Mouse (Mus musculus) adrenal gland, adult 18-20 months (tissue): ENCODE results near the gene Klhl12. TPM values are rescaled to one million over a fixed set of nuclear protein-coding genes. Genes with fewer than 3 reads are reported as not detected.

Experiments used
- total RNA-seq, 2 experiments: library from RNA; stranded (reverse); gene quantifications; 1 replicate in 1 of 2; 2 replicates in 1 of 2; pipeline ENCODE4 v1.2.3; 2021

Gene Klhl12
- total RNA-seq, 2 experiments from 2014 or later: 18.7 to 20.7 TPM

Other genes starting within 250 kb of the Klhl12 start
- gene Adora1, start 220.1 kb upstream of the Klhl12 start, total RNA-seq: 100 to 1,000 TPM; 111 to 130 TPM
- gene Myog, start 165.5 kb upstream of the Klhl12 start, total RNA-seq: not detected
- 1 to 10 TPM; 1.4 TPM for gene Ppfia4, start 122.6 kb upstream of the Klhl12 start, total RNA-seq
- gene Tmem183a, start 93.6 kb upstream of the Klhl12 start, total RNA-seq: 10 to 100 TPM; 44.7 to 55.5 TPM
- gene 4933406M09Rik, start 69.6 kb upstream of the Klhl12 start, total RNA-seq: not detected
- 10 to 100 TPM; 33.0 to 57.8 TPM for gene Cyb5r1, start 50.0 kb upstream of the Klhl12 start, total RNA-seq
- 100 to 1,000 TPM; 132 to 137 TPM for gene Adipor1, start 40.2 kb upstream of the Klhl12 start, total RNA-seq
- gene Rabif, start 39.1 kb downstream of the Klhl12 start, total RNA-seq: 10 to 100 TPM; 22.0 to 27.1 TPM
- not detected for gene Mgat4e, start 94.2 kb downstream of the Klhl12 start, total RNA-seq
- 10 to 100 TPM; 35.4 to 41.0 TPM for gene Kdm5b, start 104.6 kb downstream of the Klhl12 start, total RNA-seq
- gene Syt2, start 191.1 kb downstream of the Klhl12 start, total RNA-seq: under 1 TPM in 1 of 2 experiments, not detected in 1; 0.07 TPM